Comparison of ENCODE assay signal across 8 mouse cellular contexts in the genomic region with DNA sequence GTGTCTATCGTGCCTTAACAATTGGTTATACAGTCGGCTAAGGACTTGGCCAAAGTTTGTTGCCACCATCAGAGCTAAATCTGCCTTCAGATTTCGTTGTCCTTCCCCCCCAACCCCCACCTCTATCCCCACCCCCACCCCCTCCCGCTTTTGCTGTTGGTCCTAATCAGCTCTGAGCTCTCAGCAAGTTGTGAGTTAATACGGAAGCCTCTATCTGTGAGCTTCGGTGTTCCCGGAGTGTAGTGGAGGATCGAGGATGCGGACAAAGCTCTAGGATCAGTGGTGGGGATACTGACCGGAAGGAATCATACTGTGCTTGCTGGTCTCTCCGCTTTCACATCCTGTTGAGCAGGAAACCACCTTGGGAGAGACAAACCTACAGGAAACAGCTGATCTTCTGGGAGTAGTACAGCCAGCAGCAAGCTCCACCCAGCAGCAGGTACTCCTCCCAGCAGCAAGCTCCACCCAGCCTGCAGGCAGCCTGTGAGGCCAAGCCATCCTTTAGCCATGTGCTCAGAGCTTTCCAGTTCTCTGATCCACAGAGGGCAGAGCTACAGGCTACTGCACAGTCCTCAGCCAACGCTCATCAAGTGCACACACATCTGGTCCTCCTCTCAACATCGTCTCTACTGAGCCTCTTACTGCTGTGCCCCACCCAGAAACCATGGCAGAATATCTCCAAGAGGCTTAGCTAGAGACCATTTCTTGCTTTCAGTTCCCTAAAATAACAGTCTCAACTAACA. TPM values are rescaled to one million over a fixed set of nuclear protein-coding genes. Genes with fewer than 3 reads are reported as not detected.
DNase-seq lines count a peak whose midpoint lies in the region; ATAC-seq and TF ChIP-seq lines count a peak whose summit lies in the region.

No protein-coding gene starts in this region.

- no peaks in the 10 kb centered on the region for H3K9me3 ChIP-seq in forebrain, embryonic 13.5 days (replicated peaks)
- no peaks in the 10 kb centered on the region for H3K9me3 ChIP-seq in forebrain, embryonic 12.5 days
- no peaks in the 10 kb centered on the region for H3K9me3 ChIP-seq in embryonic facial prominence, embryonic 10.5 days
- no peaks in the 10 kb centered on the region for H3K9me3 ChIP-seq in stomach, embryonic 14.5 days (ENCODE audit: control insufficient read depth, low read depth, low read length)

- intact Hi-C loops in heart, postnatal 25 days (cut with DNase I) = no loop called here
- intact Hi-C loops in left cerebral cortex, postnatal 14 days (cut with DNase I) = no loop called here

- no peak overlapping the region for H3K9ac ChIP-seq in forebrain, embryonic 13.5 days
- no peak overlapping the region for H3K9ac ChIP-seq in forebrain, embryonic 12.5 days
- no peak overlapping the region for H3K9ac ChIP-seq in stomach, embryonic 14.5 days (replicated peaks; ENCODE audit: low read depth, low read length)

- TF ChIP-seq POLR2A in lung, adult 2 months (IDR thresholded peaks at IDR 0.05; ENCODE audit: borderline replicate concordance, extremely low read depth, low read depth, low read length) = peak; percentile 20; the same call in 1 of the 2 replicates

- no peak overlapping the region for H3K27ac ChIP-seq in forebrain, embryonic 13.5 days
- H3K27ac ChIP-seq in forebrain, embryonic 12.5 days = no peak overlapping the region
- H3K27ac ChIP-seq in embryonic facial prominence, embryonic 10.5 days (replicated peaks) = no peak overlapping the region
- H3K27ac ChIP-seq in stomach, embryonic 14.5 days (ENCODE audit: low read length) = no peak overlapping the region

- whole genome bisulfite sequencing in forebrain, embryonic 13.5 days = 66% methylated on average over 13 of the region's 13 CpGs
- WGBS in forebrain, embryonic 12.5 days = 70% methylated on average over 13 of the region's 13 CpGs
- 69% methylated on average over 13 of the region's 13 CpGs for WGBS in embryonic facial prominence, embryonic 10.5 days
- WGBS in lung, adult 2 months = 27% methylated on average over 13 of the region's 13 CpGs
- 62% methylated on average over 13 of the region's 13 CpGs for WGBS in stomach, embryonic 14.5 days

- peak; percentile 10 for DNase-seq in embryonic facial prominence, embryonic 10.5 days (ENCODE audit: low spot score)
- DNase-seq in heart, postnatal 25 days (ENCODE audit: low spot score) = peak; percentile 33
- DNase-seq in lung, adult 2 months = peak; percentile 34
- DNase-seq in left cerebral cortex, postnatal 14 days (ENCODE audit: low spot score in 2 of 2) = no peak
- no peak for DNase-seq in urinary bladder, postnatal 4 days (ENCODE audit: low spot score in 2 of 2)

- ATAC-seq in forebrain, embryonic 13.5 days = 0 out of 2 replicates have a peak, but pooled peaks have one; percentile 16
- no peak for ATAC-seq in forebrain, embryonic 12.5 days (ENCODE audit: low FRiP score)
- ATAC-seq in stomach, embryonic 14.5 days (ENCODE audit: insufficient number of reproducible peaks, insufficient read depth, low FRiP score, low read depth) = peak; percentile 61; the same call in 1 of the 2 replicates

- no peak for TF ChIP-seq CTCF in lung, adult 2 months (IDR thresholded peaks at IDR 0.05; ENCODE audit: insufficient read depth, low read length)

- no peak overlapping the region for H3K4me2 ChIP-seq in forebrain, embryonic 13.5 days
- no peak overlapping the region for H3K4me2 ChIP-seq in forebrain, embryonic 12.5 days
- peak overlapping the region; percentile 13; the same call in 1 of the 2 replicates for H3K4me2 ChIP-seq in stomach, embryonic 14.5 days (replicated peaks; ENCODE audit: low read depth, low read length)

- H3K4me3 ChIP-seq in forebrain, embryonic 13.5 days = no peak overlapping the region
- no peak overlapping the region for H3K4me3 ChIP-seq in forebrain, embryonic 12.5 days (replicated peaks)
- no peak overlapping the region for H3K4me3 ChIP-seq in embryonic facial prominence, embryonic 10.5 days
- H3K4me3 ChIP-seq in lung, adult 2 months (replicated peaks; ENCODE audit: extremely low read depth, low read depth, low read length) = peak overlapping the region; percentile 61
- no peak overlapping the region for H3K4me3 ChIP-seq in stomach, embryonic 14.5 days (ENCODE audit: low read depth, low read length)

- H3K36me3 ChIP-seq in forebrain, embryonic 13.5 days (ENCODE audit: poor library complexity, severe bottlenecking) = no peaks in the 10 kb centered on the region
- no peaks in the 10 kb centered on the region for H3K36me3 ChIP-seq in forebrain, embryonic 12.5 days (replicated peaks)
- no peaks in the 10 kb centered on the region for H3K36me3 ChIP-seq in embryonic facial prominence, embryonic 10.5 days (replicated peaks)
- no peaks in the 10 kb centered on the region for H3K36me3 ChIP-seq in stomach, embryonic 14.5 days (ENCODE audit: control insufficient read depth, insufficient read depth, low read length)

- no peaks in the 10 kb centered on the region for H3K4me1 ChIP-seq in forebrain, embryonic 13.5 days
- no peaks in the 10 kb centered on the region for H3K4me1 ChIP-seq in forebrain, embryonic 12.5 days
- peaks cover 3% of the 10 kb centered on the region; the same call in 1 of the 2 replicates for H3K4me1 ChIP-seq in embryonic facial prominence, embryonic 10.5 days
- H3K4me1 ChIP-seq in lung, adult 2 months (ENCODE audit: control insufficient read depth, insufficient read depth, low read length) = no peaks in the 10 kb centered on the region
- no peaks in the 10 kb centered on the region for H3K4me1 ChIP-seq in stomach, embryonic 14.5 days (ENCODE audit: control insufficient read depth, insufficient read depth, low read length)

- no peaks in the 10 kb centered on the region for H3K27me3 ChIP-seq in forebrain, embryonic 13.5 days
- H3K27me3 ChIP-seq in forebrain, embryonic 12.5 days = no peaks in the 10 kb centered on the region
- no peaks in the 10 kb centered on the region for H3K27me3 ChIP-seq in embryonic facial prominence, embryonic 10.5 days (replicated peaks; ENCODE audit: low read depth, poor library complexity, severe bottlenecking)
- H3K27me3 ChIP-seq in stomach, embryonic 14.5 days (ENCODE audit: control insufficient read depth, insufficient read depth, low read length) = no peaks in the 10 kb centered on the region

RNA-seq across cellular contexts. Expression of a gene that starts 28.9 kb away (rescaled TPM):
- 0.47 and 0.56 TPM in 2 replicates for polyA plus RNA-seq in forebrain, embryonic 13.5 days (2015; fragmentation: Nextera tagmentation; extraction: Ambion mirVana)
- polyA plus RNA-seq in forebrain, embryonic 12.5 days (2016; fragmentation: Nextera tagmentation; extraction: Ambion mirVana) = 0.55 and 1.0 TPM in 2 replicates
- polyA plus RNA-seq in embryonic facial prominence, embryonic 10.5 days (2016; fragmentation: Nextera tagmentation; extraction: Ambion mirVana) = 0.25 and 0.54 TPM in 2 replicates
- 1 to 10 TPM; 4.6 to 6.8 TPM for total RNA-seq in heart, postnatal 25 days (2021)
- polyA plus RNA-seq in lung, adult 2 months (2012; rRNA removed) = 18.4 and 24.1 TPM in 2 replicates
- polyA plus RNA-seq in stomach, embryonic 14.5 days (2014; fragmentation: Nextera tagmentation; extraction: Ambion mirVana) = 15.9 and 19.0 TPM in 2 replicates
- 1 to 10 TPM; 3.4 TPM for total RNA-seq in left cerebral cortex, postnatal 14 days (2021)

RNA-seq across cellular contexts. Expression of a gene that starts 42.5 kb away (rescaled TPM):
- 1.4 and 1.9 TPM in 2 replicates for polyA plus RNA-seq in forebrain, embryonic 13.5 days (2015; fragmentation: Nextera tagmentation; extraction: Ambion mirVana)
- polyA plus RNA-seq in forebrain, embryonic 12.5 days (2016; fragmentation: Nextera tagmentation; extraction: Ambion mirVana) = 0.65 and 1.1 TPM in 2 replicates
- polyA plus RNA-seq in embryonic facial prominence, embryonic 10.5 days (2016; fragmentation: Nextera tagmentation; extraction: Ambion mirVana) = not detected in 2 replicates
- not detected for total RNA-seq in heart, postnatal 25 days (2021)
- not detected in 2 replicates for polyA plus RNA-seq in lung, adult 2 months (2012; rRNA removed)
- 1.7 and 5.2 TPM in 2 replicates for polyA plus RNA-seq in stomach, embryonic 14.5 days (2014; fragmentation: Nextera tagmentation; extraction: Ambion mirVana)
- not detected for total RNA-seq in left cerebral cortex, postnatal 14 days (2021)

Comparison
In these comparisons a context has a peak if more than half of its experiments do, and no peak if none do; other contexts are left out.
1. DNase-seq: peak in embryonic facial prominence, embryonic 10.5 days (single experiment), heart, postnatal 25 days (single experiment) and lung, adult 2 months (single experiment); none in left cerebral cortex, postnatal 14 days (0 of 2) and urinary bladder, postnatal 4 days (0 of 2).